Mouse (Mus musculus): ENCODE measurements around the gene Rnf150.
A peak's percentile ranks its signal among the peaks of the same experiment; 100 is the strongest.
"Not testable (repeated sequence)": the region's sequence is repeated elsewhere in the genome, so short reads cannot be mapped to it uniquely, and the experiment has no call there.

The Rnf150 gene

GRCm38 (mm10) chr8:83066076-83066475 is 202.9 kb downstream of the Rnf150 start:
- DNase-seq (ENCODE audit: inconsistent age in 2 of 2, low spot score in 1 of 2), result no peak

- no peak for DNase-seq (ENCODE audit: inconsistent age in 2 of 2, low spot score in 1 of 2)
These were observed 203.7 kb downstream of the Rnf150 start for GRCm38 (mm10) chr8:83066846-83067245.

GRCm38 (mm10) chr8:83067906-83068305 is 204.8 kb downstream of the Rnf150 start:
- DNase-seq (ENCODE audit: inconsistent age in 2 of 2, low spot score in 1 of 2), result no peak

- no peak for DNase-seq (ENCODE audit: inconsistent age in 2 of 2, low spot score in 1 of 2)
These were observed 211.1 kb downstream of the Rnf150 start for GRCm38 (mm10) chr8:83074248-83074647.

- no peak for DNase-seq (ENCODE audit: inconsistent age in 2 of 2, low spot score in 1 of 2)
These were observed 213.5 kb downstream of the Rnf150 start for GRCm38 (mm10) chr8:83076621-83077020.

- no peak for DNase-seq (ENCODE audit: inconsistent age in 2 of 2, low spot score in 1 of 2)
These were observed 214.2 kb downstream of the Rnf150 start for GRCm38 (mm10) chr8:83077329-83077728.

GRCm38 (mm10) chr8:83078701-83079533 is 215.8 kb downstream of the Rnf150 start:
- no peak for DNase-seq (ENCODE audit: inconsistent age in 2 of 2, low spot score in 1 of 2)

- no peak for DNase-seq (ENCODE audit: inconsistent age in 2 of 2, low spot score in 1 of 2)
These were observed 216.3 kb downstream of the Rnf150 start for GRCm38 (mm10) chr8:83079534-83079844.

- DNase-seq (ENCODE audit: inconsistent age in 2 of 2, low spot score in 1 of 2), result no peak
These were observed 218.1 kb downstream of the Rnf150 start for GRCm38 (mm10) chr8:83081266-83081665.

GRCm38 (mm10) chr8:83081806-83082205 is 218.7 kb downstream of the Rnf150 start:
- DNase-seq (ENCODE audit: inconsistent age in 2 of 2, low spot score in 1 of 2), result not testable (repeated sequence)

- DNase-seq (ENCODE audit: inconsistent age in 2 of 2, low spot score in 1 of 2), result no peak
These were observed 219.1 kb downstream of the Rnf150 start for GRCm38 (mm10) chr8:83082251-83082650.

GRCm38 (mm10) chr8:83083452-83083851 is 220.3 kb downstream of the Rnf150 start:
- DNase-seq (ENCODE audit: inconsistent age in 2 of 2, low spot score in 1 of 2), result peak; percentile 33 to 63

- DNase-seq (ENCODE audit: inconsistent age in 2 of 2, low spot score in 1 of 2), result peak; percentile 25 to 71
These were observed 222.4 kb downstream of the Rnf150 start for GRCm38 (mm10) chr8:83085581-83085980.

- DNase-seq (ENCODE audit: inconsistent age in 2 of 2, low spot score in 1 of 2), result peak; percentile 23 to 61
These were observed 223.5 kb downstream of the Rnf150 start for GRCm38 (mm10) chr8:83086625-83087024.

GRCm38 (mm10) chr8:83087604-83088003 is 224.4 kb downstream of the Rnf150 start:
- DNase-seq (ENCODE audit: inconsistent age in 2 of 2, low spot score in 1 of 2), result no peak

- DNase-seq (ENCODE audit: inconsistent age in 2 of 2, low spot score in 1 of 2), result peak in 1 of 2 experiments; percentile 61
These were observed 225.0 kb downstream of the Rnf150 start for GRCm38 (mm10) chr8:83088156-83088555.

- DNase-seq (ENCODE audit: inconsistent age in 2 of 2, low spot score in 1 of 2), result peak; percentile 84 to 96
These were observed 226.3 kb downstream of the Rnf150 start for GRCm38 (mm10) chr8:83089336-83089986.

GRCm38 (mm10) chr8:83090446-83090845 is 227.3 kb downstream of the Rnf150 start:
- no peak for DNase-seq (ENCODE audit: inconsistent age in 2 of 2, low spot score in 1 of 2)

GRCm38 (mm10) chr8:83100041-83100440 is 236.9 kb downstream of the Rnf150 start:
- DNase-seq (ENCODE audit: inconsistent age in 2 of 2, low spot score in 1 of 2), result peak; percentile 31 to 79

- DNase-seq (ENCODE audit: inconsistent age in 2 of 2, low spot score in 1 of 2), result no peak
These were observed 239.9 kb downstream of the Rnf150 start for GRCm38 (mm10) chr8:83102957-83103510.

- no peak for DNase-seq (ENCODE audit: inconsistent age in 2 of 2, low spot score in 1 of 2)
These were observed 240.8 kb downstream of the Rnf150 start for GRCm38 (mm10) chr8:83103968-83104367.

- peak; percentile 34 to 59 for DNase-seq (ENCODE audit: inconsistent age in 2 of 2, low spot score in 1 of 2)
These were observed 246.6 kb downstream of the Rnf150 start for GRCm38 (mm10) chr8:83109756-83110155.
